In the genomic region with DNA sequence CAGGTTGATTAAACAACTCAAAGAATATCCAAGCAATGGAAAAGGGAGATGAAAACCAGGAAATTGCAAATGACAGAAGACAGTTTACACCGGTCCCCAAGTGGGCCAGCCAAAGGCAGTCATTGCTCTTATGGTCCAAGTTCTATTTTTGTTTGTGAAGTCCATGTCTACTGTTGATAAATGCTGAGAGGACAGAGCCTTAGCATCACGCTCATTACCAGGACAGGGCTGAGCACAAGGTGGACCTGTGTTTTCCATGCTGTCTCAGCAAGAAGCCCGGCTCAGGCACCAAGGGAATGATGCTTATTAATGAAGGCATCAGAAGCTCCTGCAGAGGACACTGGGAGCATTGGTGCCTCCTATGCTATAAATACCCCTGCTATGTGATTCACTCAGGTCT, we compare ENCODE assay signal across 23 mouse cellular contexts.
DNase-seq lines count a peak whose midpoint lies in the region; ATAC-seq and TF ChIP-seq lines count a peak whose summit lies in the region.
"Had no signal": no experiment of that assay in that cellular context is flagged by ENCODE, and none has a peak within 500 bp of the region (broad histone marks: within the 10 kb centered on the region; RNA-seq: fewer than 3 reads in every experiment).

No protein-coding gene starts in this region.

- DNase-seq in heart, adult 11 months: peak; percentile 70
- DNase-seq in heart, adult 2 months: no peak
- peak; percentile 53 for DNase-seq in heart, embryonic 10.5 days (ENCODE audit: low spot score)
- no peak for DNase-seq in heart, postnatal 4 days
- DNase-seq in lung, adult 2 months: peak; percentile 0
- DNase-seq in lung, postnatal 10 days: no peak
- peak; percentile 13 for DNase-seq in brain, adult 2 months (ENCODE audit: low read depth, low spot score)
- DNase-seq: adrenal gland, adult 2 months; adrenal gland, adult 8-10 months; adrenal gland, postnatal 10 days; adrenal gland, postnatal 14 days; adrenal gland, postnatal 25 days; adrenal gland, postnatal 36 days; B cell, adult 2 months; cerebellum, adult 11 months; cerebellum, adult 11-12 months; cerebellum, adult 18-20 months had no signal

- H3K4me1 ChIP-seq in heart, adult 2 months (ENCODE audit: control insufficient read depth, insufficient read depth, low read length): no peaks in the 10 kb centered on the region; the same call in none of the 2 replicates
- H3K4me1 ChIP-seq in heart, embryonic 10.5 days: no peaks in the 10 kb centered on the region
- no peaks in the 10 kb centered on the region for H3K4me1 ChIP-seq in lung, adult 2 months (ENCODE audit: control insufficient read depth, insufficient read depth, low read length)

- no peak for ATAC-seq in erythroblast, adult 5-6 weeks (replicated peaks; ENCODE audit: low FRiP score, poor library complexity, severe bottlenecking)
- ATAC-seq: activated CD4-positive, CD25-positive, alpha-beta regulatory T cell, adult 4 months; CD4-positive, CD25-positive, alpha-beta regulatory T cell, adult 4 months; Patski had no signal

- intact Hi-C loops in heart, adult 2 months (cut with DNase I): no loop called here

- no peak for TF ChIP-seq POLR2A in heart, adult 2 months (IDR thresholded peaks at IDR 0.05; ENCODE audit: insufficient read depth, low read depth, low read length)
- TF ChIP-seq POLR2A in lung, adult 2 months (IDR thresholded peaks at IDR 0.05; ENCODE audit: borderline replicate concordance, extremely low read depth, low read depth, low read length): no peak

- no peak for TF ChIP-seq CTCF in heart, adult 2 months (IDR thresholded peaks at IDR 0.05)
- TF ChIP-seq CTCF in lung, adult 2 months (IDR thresholded peaks at IDR 0.05; ENCODE audit: insufficient read depth, low read length): no peak

- H3K27ac ChIP-seq in heart, adult 2 months: no peak overlapping the region
- no peak overlapping the region for H3K27ac ChIP-seq in heart, embryonic 10.5 days

- H3K36me3 ChIP-seq in heart, adult 2 months (ENCODE audit: control insufficient read depth, insufficient read depth, low read length): no peaks in the 10 kb centered on the region
- H3K36me3 ChIP-seq in heart, embryonic 10.5 days: no peaks in the 10 kb centered on the region
- H3K36me3 ChIP-seq: G1E had no signal

- no peaks in the 10 kb centered on the region for H3K27me3 ChIP-seq in heart, adult 2 months (ENCODE audit: control insufficient read depth, insufficient read depth, low read length)
- no peaks in the 10 kb centered on the region for H3K27me3 ChIP-seq in heart, embryonic 10.5 days (ENCODE audit: insufficient read depth, poor library complexity, severe bottlenecking)
- H3K27me3 ChIP-seq: CH12.LX, Patski had no signal

- H3K79me2 ChIP-seq in heart, adult 2 months (replicated peaks; ENCODE audit: control insufficient read depth, insufficient read depth, low read length): no peaks in the 10 kb centered on the region

- H3K9ac ChIP-seq in heart, adult 2 months (ENCODE audit: low read depth, low read length): no peak overlapping the region

- H3K9me3 ChIP-seq in heart, embryonic 10.5 days: no peaks in the 10 kb centered on the region

- 73% methylated on average over 3 of the region's 3 CpGs for WGBS in heart, adult 2 months
- WGBS in heart, embryonic 10.5 days: 86% methylated on average over 3 of the region's 3 CpGs
- 90% methylated on average over 3 of the region's 3 CpGs for WGBS in lung, adult 2 months

- TF ChIP-seq EP300 in heart, adult 2 months (IDR thresholded peaks at IDR 0.05; ENCODE audit: insufficient read depth, low read depth, low read length): no peak

- H3K4me3 ChIP-seq in heart, adult 2 months: no peak overlapping the region
- H3K4me3 ChIP-seq in heart, embryonic 10.5 days: no peak overlapping the region
- no peak overlapping the region for H3K4me3 ChIP-seq in lung, adult 2 months (replicated peaks; ENCODE audit: extremely low read depth, low read depth, low read length)

Comparison
In these comparisons a context has a peak if more than half of its experiments do, and no peak if none do; other contexts are left out.
1. DNase-seq: peak in heart, adult 11 months (single experiment), heart, embryonic 10.5 days (single experiment), lung, adult 2 months (single experiment) and brain, adult 2 months (single experiment); none in heart, adult 2 months (0 of 2), heart, postnatal 4 days (single experiment) and lung, postnatal 10 days (single experiment).